Mouse (Mus musculus) adrenal gland, postnatal 10 days (tissue): ENCODE results near the gene Slc25a33. TPM values are rescaled to one million over a fixed set of nuclear protein-coding genes. Genes with fewer than 3 reads are reported as not detected.
A peak's percentile ranks its signal among the peaks of the same experiment; 100 is the strongest.

Experiments used
- DNase-seq: peaks from one replicate; pipeline ENCODE4 v3.0.0; 2021; ENCODE audit warnings: mixed read lengths
- total RNA-seq, 2 experiments: library from RNA; stranded (reverse); gene quantifications; 2 replicates each; pipeline ENCODE4 v1.2.3; 2021

Slc25a33 gene
- total RNA-seq, 2 experiments from 2014 or later, result 24.3 to 34.0 TPM

DNA sequence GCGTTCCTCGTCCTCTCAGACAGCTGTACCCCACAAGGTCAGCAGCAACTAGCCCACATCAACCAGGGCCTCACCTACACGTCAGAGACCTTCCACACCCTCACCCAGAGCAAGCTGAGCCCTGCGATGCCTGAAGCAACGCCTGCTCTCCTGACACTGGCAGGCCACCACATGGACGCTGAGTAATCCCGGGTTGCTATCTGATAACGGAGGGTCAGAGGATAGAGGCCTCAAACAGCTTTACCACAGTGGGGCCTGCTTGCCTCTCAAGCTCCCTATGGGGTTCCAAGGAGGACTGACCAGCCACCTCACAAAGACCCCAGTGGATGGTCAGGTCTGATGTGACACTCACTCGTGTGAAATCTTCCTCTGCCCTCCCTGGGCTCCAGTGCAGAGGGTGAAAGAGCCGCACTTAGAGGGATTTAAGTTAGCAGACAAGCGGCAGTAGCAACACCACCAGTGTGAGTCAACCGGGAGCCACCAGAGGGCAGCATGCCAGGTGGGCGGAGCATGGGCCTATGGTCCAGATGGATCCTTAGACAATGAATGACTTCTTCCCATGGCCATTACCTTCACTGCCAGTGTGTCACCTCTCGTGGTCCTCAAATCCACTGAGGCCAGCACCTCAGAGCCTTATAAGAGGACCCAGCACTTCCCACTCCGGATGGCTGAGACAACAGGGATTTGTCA lies 48.3 kb downstream of the Slc25a33 start:
- DNase-seq, result peak; percentile 95

DNA sequence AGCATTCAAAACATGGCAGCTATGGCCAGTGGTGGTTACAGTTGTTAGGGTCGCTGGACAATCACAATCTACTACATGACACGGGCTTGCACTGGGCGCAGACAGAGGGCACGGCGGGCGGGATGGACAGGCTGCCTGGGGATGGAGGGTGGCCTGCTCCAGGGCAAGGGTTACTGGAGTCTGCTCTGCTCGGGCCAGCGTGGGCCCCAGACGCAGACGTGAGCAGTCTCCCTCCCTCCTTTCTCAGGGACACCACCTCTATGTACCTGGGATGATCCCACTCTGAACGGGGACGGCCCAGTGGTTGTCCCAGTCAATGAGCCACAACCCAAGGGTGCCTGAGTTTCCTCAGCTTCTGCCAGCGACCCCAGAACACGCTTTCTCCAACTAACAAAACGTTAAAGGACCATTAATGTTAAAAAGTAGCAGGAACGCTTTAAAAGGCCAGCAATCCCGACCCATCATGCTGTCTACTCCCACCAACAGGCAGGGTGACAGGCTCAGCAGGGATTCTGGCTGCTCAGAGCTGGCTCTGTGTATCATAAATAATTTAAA lies 49.1 kb downstream of the Slc25a33 start:
- no peak for DNase-seq

DNA sequence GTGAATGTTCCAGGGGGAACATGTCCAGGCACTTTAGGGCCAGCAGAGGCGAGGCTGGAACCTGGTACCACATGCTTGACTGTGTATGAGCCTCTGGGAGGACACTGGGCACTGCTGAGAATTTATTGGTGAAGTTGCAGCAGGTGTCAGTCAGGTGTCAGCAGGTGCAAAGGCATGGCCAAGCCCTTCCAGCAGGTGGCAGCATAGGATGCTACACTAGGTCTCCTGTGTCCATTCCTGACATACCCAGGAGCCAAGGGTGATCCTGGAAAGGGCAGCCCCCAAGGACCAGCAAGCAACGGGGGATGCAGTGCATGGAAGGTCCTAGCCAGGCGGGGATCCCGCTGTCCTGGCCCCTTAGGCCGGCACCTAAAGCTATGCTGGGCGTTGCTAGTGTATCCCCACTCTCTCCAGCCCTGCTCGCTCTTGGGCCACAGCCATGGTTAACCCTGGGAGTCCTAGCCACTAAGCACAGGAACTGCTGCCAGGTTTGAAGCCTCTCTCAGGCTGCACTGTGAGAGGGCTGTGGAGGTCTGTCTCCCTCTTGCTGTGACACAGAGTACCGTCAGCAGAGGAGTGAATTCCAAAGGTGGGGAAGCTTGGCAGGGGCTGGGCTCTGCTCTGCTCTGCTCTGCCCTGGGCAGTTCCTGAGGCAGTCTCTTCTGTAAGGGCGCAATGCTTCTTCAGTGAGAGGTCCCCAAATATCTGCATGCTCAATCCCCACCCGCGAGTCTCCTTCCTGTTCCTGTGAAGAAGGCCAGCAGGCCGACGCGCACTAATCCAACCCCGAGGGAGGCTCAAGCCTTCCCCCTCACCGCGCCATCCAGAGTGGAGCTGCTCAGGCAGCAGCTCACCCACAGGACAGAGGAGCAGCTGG lies 50.0 kb downstream of the Slc25a33 start:
- DNase-seq, result peak; percentile 71

DNA sequence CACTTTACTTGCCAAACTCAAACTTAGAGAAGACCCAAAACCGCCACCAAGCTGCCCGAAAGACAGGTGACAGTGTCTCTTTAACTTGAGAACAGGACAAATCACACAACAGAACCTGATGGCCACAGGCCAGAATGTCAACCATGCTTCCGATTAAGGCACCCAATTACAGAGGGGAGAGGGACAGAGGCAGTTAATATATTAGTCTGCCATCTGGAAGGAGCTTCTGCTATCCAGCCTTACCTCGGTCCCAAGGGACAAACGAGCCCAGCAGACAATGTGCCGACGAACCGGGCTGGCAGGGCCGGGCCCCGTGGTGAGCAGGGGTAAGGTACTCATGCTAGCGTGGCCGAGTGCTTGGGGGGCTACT lies 51.1 kb downstream of the Slc25a33 start:
- no peak for DNase-seq

DNA sequence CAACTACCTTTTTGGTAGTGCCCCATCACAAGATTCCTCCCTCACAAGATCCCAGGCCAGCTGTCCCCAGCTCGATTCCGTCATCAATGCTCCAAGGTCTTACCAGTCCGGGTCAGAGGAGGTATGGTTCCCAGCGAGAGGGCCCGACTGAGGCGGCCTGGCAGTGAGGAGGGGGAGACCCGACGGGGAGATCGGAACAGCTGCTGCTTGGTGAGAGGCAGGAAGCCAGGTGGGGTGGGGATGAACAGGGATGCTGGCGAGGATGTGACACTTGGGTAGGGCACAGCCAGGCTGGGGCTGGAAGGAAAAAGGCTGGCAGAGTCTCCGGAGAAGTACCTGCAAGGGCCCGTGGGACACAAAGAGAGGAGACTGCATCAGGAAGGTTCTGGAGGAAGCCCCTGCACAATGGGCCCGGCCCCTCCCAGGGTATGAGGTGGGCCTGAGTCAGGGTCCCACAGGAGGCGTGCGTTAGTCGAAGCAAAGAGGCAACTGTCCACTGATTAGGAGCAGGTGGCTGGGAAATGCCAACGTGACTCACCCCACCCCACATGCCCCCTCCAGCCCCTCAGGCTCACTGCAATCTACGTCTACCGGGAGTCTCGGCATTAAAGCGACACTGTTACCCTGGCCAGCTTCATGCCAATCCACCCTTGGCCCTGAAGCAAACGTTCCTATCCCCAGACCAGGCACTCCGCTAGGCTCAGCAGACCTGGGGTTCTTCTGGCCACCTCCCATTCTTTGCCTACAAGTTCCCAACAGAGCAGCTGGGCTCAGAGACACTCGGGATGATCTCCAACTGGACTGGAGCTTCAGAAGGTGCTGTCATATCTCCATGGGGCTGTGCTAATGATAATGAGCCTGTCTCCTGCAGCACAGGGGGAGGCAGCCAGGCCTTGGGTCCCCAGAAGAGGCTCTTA lies 51.7 kb downstream of the Slc25a33 start:
- DNase-seq, result no peak

DNA sequence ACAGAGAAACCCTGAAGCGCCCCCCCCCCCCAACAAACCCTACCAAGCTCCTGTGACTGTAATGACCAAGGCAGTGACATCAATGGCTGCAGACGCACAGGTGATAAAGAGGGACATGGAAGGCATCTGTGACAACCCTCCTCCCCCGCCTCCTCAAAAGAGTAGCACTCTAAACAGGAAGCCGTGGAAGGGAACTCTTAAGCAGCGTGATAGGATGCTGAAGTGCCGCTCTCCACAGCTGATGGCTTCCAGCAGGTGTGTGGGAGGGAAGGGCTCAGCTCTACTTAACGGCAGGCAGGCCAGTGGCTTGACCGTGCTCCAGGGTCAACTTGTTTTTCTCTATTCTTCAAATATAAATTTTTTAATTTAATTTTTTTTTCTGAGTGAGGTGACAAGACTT lies 52.9 kb downstream of the Slc25a33 start:
- DNase-seq, result no peak

DNA sequence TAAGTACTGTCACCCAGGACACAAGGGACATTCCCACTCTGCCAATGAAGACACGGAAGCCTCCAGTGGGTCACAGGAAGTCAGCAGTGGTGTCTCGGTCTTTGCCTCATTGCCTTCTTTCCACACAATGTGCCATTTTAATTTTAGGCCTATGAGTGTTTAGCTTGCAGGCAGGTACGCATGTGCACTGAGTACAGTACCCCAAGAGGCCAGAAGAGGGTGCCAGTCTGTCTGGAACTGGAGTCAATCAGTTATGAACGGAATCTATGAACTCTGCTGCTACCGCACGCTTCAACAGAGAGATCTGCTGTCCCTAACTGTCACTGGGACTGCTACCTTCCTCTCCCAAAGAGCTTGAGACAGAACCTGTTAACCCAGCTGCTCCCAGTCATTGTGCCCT lies 54.4 kb downstream of the Slc25a33 start:
- peak; percentile 54 for DNase-seq

DNA sequence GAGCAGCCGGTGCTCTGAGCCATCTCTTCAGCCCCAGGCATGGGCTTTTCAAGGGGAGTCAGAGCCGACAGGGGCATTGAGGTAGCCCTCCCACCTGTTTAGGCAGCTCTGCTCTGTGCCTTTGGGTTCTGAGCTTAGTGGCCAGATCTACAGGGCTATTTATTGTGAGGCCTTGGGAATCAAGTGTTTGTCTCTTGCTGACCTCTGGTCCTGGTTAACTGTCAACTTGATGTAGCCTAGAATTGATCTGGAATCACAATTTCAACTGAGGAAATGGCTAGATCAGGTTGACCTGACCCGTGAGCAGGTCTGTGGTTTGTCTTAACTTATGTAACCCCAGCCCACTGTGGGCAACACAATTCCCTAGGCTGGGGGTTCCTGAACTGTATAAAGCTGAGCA lies 59.5 kb downstream of the Slc25a33 start:
- no peak for DNase-seq

DNA sequence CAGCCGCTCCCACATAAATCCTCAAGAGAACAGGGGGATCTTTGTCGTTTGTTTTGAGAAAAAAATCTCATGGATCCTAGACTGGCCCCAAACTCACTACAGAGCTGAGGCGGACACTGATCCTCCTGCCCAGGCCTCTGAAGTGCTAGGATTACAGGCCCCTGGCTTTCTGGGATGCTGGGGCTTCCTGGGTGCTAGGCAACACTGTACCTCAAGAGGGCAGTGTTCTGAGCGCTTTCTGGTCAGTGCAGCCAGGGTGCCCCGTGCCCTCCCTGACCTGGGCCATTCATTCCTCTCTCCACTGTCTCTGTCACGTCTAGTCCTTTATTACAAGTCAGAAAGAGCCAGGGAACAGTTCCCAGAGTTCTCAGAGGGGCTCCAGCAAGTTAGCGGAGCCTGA lies 62.1 kb downstream of the Slc25a33 start:
- peak; percentile 71 for DNase-seq

DNA sequence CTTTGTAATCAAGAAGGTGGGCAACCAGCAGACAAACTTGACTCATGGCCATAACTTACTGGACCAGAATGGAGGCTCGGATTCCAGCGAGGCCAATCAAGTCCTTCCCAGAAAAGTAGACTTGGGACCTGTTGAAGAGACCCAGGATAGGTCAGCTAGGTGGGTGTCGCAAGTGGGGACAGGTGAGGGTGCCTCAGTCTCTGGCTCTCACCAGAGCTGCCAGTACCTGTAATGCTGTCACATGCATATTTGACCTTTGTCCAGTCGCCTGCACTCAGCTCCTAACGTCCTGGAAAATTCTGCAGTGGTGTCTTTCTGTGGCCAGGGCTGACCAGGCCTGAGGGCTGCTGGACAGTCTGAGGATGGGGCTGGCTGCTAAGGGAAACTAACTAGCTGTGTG lies 62.6 kb downstream of the Slc25a33 start:
- DNase-seq, result no peak

DNA sequence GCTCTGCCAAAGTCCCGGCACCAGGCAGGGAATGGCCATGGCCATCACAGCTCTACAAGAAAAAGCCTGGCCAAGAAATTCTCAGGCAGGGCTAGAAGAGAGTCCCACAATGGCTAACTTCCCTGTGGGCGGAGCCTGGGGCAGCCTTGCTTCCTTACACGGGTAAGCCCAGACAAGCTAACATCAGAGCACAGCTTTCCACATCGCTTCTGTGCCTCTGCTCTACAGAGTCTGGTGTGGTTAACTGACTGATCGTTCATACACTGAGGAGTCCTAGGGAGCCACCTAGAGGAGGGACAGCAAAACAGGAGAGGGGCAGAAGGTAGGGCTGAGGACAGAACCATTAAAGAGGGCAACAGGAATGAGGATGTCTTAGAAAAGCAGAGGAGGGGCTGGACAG lies 63.6 kb downstream of the Slc25a33 start:
- DNase-seq, result peak; percentile 61

DNA sequence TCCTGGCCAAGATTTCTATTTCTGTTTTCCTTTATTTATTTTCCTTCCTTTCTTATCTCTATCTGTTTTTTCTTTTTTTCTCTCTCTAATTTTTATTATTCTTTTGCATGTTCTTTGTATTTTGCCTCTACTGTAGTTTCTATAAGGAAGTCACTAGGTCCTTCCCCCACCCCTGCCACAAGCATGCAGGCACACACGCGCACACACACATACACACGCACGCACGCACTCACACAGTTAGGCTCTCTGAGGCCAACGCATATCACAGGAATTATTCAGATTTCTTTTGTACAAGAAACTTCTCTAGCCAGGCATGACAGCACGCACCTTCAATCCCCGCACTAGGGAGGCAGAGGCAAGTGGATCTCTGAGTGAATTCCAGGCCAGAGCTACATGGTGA lies 68.1 kb downstream of the Slc25a33 start:
- no peak for DNase-seq

DNA sequence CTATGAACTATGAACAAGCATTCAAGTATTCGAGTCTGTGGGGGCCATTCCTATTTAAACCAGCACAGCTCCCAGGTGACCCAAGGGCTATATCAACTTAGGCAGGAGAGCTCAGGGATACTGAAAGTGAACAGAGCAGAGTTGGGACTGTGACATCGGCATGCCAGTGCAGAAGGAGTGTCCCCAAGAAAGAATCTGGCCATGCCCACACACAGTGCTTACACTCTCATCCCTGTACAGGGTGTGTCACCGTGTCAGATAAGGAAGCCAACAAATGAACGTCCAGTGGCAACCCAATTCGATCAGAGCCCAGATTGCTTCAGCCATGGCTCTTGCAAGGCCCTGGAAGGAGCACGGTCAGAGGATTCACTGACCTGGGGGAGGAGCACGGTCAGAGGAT lies 68.8 kb downstream of the Slc25a33 start:
- DNase-seq, result no peak

DNA sequence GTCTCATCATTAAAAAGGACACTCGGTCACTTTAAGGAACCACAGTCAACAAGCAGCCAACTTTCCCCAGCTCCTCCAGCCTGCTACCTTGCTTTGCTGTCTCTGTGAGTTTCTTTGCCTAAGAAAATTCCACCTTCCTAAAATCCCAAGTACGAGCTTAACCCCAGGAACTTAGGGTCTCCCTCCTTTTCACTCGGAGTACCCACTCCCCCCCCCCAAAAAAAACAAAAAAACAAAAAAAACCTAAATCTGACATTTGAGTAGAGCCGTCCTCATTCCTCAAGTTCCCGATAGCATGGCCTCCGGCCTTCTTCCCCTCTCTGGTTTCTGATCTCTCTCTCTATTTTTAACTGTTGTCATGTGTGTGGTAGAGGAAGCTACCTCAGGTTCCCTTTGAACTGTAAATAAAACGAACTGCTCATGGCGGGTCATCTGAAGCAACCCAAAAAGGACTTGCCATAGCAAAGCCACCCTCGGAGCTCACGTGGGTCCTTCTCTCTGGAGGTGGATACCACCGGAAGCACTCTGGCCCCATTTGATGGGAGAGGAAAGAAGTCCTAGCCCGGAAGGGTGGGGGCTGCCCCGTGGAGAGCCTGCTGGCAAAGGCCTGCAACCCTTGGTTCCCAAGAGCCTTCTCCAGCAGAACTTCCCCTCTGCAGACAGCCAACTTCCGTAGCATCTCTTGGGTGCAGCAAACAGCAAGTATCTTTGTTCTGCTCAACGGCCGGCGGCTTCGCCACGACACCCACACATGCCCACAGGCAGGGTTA lies 71.7 kb downstream of the Slc25a33 start, which contains the start of gene Pik3cd:
TSS of gene Pik3cd (minus strand) at position 362 of the 770 bp plus-strand sequence.
- no peak for DNase-seq

DNA sequence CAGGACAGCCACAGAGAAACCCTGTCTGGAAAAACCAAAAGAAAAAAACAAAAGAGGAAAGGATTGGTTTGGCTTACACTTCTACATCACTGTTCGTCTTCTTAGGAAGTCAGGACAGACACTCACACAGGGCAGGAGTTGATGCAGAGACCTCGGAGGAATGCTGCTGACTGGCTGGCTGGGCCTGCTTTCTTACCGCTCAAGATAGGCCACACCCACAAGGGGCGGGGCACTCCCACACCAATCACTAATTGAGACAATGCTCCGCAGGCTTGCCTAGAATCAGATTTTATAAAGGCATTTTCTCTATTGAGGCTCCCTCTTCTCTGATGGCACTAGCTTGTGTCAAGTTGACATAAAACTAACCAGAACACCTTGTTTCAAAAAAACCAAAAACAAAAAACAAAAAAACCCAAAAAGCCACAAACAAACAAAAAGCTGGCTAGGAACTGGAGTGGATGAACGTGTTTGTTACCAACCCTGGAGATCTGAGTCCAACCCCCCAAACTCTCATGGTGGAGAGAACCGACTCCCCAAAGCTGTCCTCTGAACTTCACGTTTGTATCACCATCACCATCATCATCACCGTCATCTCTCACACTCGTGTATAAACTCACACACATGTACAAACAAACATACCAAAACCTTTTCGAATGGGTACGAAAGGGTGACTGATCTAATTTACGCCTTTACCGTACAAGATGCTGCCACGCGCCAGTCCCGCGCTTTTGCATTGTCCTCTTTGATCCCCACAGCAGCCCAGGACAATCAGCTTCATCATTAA lies 72.5 kb downstream of the Slc25a33 start:
- DNase-seq, result peak; percentile 37

DNA sequence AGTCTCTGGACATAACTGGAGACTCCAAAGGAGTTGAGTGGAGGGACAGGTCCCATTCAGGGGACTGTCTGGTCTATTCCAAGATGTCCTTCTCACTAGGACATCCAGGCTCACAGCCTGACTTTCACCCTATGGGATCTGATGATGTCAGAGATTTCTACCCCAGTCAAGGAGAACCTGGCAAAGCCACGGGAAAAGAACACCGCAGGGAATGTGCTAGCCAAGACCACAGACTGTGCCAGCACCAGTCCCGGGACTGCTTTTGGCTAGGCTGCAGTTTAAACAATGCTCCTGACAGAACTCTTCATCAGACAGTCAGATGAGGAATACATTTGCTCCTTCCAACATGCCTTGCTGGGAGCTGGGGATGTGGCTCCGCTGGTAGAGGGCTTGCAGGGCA lies 74.1 kb downstream of the Slc25a33 start:
- no peak for DNase-seq

DNA sequence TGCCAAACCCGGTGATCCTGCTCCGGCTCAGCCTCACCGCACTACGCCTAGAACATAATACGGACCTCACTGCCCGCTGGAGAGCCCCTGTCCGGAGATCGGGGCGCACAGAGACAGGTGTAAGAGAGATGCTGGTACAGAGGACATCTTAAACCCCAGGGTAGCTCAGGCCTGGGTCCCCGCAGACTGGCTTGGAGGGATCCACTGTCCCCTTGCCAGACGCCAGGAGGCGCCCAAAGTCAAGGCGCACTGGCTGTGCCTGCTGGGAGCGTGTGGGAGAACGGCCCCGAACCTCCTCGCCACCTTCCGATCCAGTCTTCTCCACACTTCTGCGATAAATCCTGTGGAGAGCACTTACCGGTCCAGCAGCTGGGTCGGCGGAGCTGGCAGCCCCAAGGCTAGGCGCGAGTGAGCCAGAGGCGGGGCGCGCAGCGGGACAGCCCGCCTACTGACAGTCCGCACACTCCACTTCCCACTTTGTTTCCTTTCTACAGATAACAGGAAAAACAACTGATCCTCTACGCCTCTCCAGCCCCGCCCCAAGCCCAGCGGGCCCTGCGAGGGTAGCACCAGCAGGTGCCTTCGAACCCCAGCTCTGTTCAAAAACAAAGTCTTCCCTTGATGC lies 75.8 kb downstream of the Slc25a33 start:
- DNase-seq, result peak; percentile 69

DNA sequence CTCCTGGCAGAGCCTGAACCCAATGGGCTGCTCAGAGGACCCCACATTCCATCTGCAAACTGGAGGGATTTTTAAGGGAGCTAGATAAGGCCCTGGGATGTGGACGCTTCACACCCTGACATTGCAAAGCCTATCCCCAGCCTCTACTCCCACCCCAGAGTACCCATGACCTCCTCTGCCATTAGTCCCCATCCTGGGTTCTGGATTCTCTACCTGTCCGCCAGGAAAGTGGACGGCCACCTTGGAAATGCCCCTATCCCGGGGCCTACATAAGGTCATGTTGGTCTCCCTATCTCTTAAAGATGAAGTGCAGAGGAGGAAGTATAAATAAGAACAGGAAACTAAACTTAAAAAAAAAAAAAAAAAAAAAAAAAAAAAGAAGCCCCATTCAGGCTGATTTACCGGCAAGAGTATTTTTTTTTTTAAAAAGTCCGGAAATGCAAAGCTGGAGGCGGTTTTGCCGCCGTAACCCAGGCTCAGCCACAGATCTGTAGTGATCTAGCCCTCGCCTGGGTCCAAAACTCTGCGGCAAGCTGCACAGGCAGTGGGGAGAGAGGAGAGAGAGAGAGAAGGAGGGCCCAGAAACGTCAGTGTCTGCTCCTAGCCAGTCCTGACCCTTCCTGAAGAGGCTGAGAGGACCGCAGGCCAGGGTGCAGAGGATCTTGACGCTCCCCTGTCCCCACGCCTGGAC lies 76.4 kb downstream of the Slc25a33 start:
- DNase-seq, result no peak

DNA sequence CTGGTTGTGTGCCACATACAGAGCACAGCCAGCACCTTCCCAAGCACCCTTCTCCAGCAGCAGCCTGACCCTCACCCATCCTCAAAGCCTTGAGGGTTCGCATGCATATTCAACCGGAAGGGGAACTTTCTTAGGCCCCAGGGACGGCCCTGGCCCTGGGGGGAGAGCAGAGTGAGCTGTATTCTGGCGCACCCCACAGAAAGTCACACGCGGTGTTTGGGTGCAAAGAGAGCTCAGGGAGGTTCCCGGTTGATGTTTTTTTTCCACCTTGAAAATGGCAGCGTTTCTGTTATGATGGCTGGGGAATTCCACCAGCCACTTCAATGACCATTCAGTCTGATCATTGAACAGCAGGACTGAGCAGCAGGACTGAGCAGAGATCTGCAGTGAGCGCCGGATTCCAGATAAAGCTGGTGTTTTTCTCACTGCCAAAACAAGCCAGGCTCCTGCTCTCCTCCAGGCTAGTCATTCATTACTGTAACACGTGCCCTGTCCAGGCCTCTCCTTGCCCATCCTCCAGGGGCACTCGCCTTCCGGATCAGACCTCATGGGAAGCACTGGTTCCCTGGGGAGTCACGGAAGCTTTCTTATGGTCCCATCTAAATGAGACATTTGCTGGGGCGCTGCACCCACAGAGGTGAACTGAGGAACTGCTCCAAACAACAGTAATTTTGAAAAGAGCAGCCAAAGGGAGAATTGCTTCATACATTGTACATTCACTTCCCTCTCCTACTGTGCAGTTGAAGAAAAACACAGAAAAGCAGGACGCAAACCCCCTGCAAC lies 77.7 kb downstream of the Slc25a33 start:
- peak; percentile 29 for DNase-seq
